Mouse (Mus musculus) hindbrain, embryonic 10.5 days (tissue): ENCODE measurements around the gene Elavl3. TPM values are rescaled to one million over a fixed set of nuclear protein-coding genes. Genes with fewer than 3 reads are reported as not detected.
A peak's percentile ranks its signal among the peaks of the same experiment; 100 is the strongest.

ENCODE experiments used
- DNase-seq: peaks from one replicate; pipeline ENCODE4 v3.0.0-alpha.2; 2017; ENCODE audit warnings: low spot score
- H3K27ac ChIP-seq: fragments of 300-500 bp; sonication (generic); 2 replicates; pipeline ENCODE4 v1.5.1; 2016; ENCODE audit warnings: mild to moderate bottlenecking, moderate library complexity
- H3K27me3 ChIP-seq: fragments of 300-500 bp; sonication (generic); 2 replicates; pipeline ENCODE4 v1.6.1; 2016; ENCODE audit warnings: mild to moderate bottlenecking; ENCODE audit not compliant: poor library complexity, insufficient read depth, severe bottlenecking
- H3K36me3 ChIP-seq: fragments of 300-500 bp; sonication (generic); 2 replicates; pipeline ENCODE4 v1.6.1; 2016; ENCODE audit warnings: mild to moderate bottlenecking, moderate library complexity
- H3K4me1 ChIP-seq: fragments of 300-500 bp; sonication (generic); replicated peaks from 2 replicates; pipeline ENCODE4 v1.6.1; 2016; ENCODE audit warnings: mild to moderate bottlenecking
- H3K4me3 ChIP-seq: fragments of 300-500 bp; sonication (generic); 2 replicates; pipeline ENCODE4 v1.5.1; 2016; ENCODE audit warnings: mild to moderate bottlenecking, moderate library complexity
- H3K9me3 ChIP-seq: fragments of 300-500 bp; sonication (generic); 2 replicates; pipeline ENCODE4 v1.6.1; 2016; ENCODE audit warnings: mild to moderate bottlenecking, moderate library complexity
- WGBS: fragments of 180-500 bp; shearing (Covaris S2); methylation state at CpG from one replicate; pipeline ENCODE4 v1.1.7; 2016; 5-methylcytosine and 5-hydroxymethylcytosine counted together
- polyA plus RNA-seq: library from polyadenylated mRNA; unstranded; fragments of >200 nt; fragmentation: Nextera tagmentation; extraction: Ambion mirVana; gene quantifications from 2 replicates; pipeline ENCODE4 v1.2.1, GENCODE M21; 2016

Elavl3 gene
- polyA plus RNA-seq, 1 experiment from 2014 or later = 57.1 TPM

- WGBS = 37% methylated on average over 29 of the region's 29 CpGs
- no peak overlapping the region for H3K4me3 ChIP-seq
- H3K27ac ChIP-seq = no peak overlapping the region
- H3K9me3 ChIP-seq = no peaks in the 10 kb centered on the region
- peaks cover 50% of the 10 kb centered on the region for H3K27me3 ChIP-seq
- DNase-seq = no peak
- H3K4me1 ChIP-seq = peaks cover 32% of the 10 kb centered on the region
- H3K36me3 ChIP-seq = peaks cover 38% of the 10 kb centered on the region
These were observed 3.9 kb upstream of the Elavl3 start for GRCm38 (mm10) chr9:22055713-22056112.

GRCm38 (mm10) chr9:22054411-22055076, 2.7 kb upstream of the Elavl3 start:
- peaks cover 28% of the 10 kb centered on the region for H3K36me3 ChIP-seq
- peaks cover 61% of the 10 kb centered on the region for H3K27me3 ChIP-seq
- no peaks in the 10 kb centered on the region for H3K9me3 ChIP-seq
- H3K4me3 ChIP-seq = peak overlapping the region; percentile 39
- H3K27ac ChIP-seq = peak overlapping the region; percentile 20; the same call in 1 of the 2 replicates
- 2% methylated on average over 32 of the region's 32 CpGs for WGBS
- H3K4me1 ChIP-seq = peaks cover 44% of the 10 kb centered on the region
- peak; percentile 83 for DNase-seq

- WGBS = 35% methylated on average over 7 of the region's 7 CpGs
- Histone ChIP-seq H3K27me3 (peaks cover 68% of the 10 kb centered on the region), H3K4me3 (no peak overlapping the region), H3K4me1 (peaks cover 53% of the 10 kb centered on the region), H3K36me3 (peaks cover 20% of the 10 kb centered on the region), H3K27ac (no peak overlapping the region), H3K9me3 (no peaks in the 10 kb centered on the region)
- DNase-seq = peak; percentile 39
These were observed 1.8 kb upstream of the Elavl3 start for GRCm38 (mm10) chr9:22053657-22054056.

GRCm38 (mm10) chr9:22051161-22051957, 464 bp downstream of the Elavl3 start:
- Histone ChIP-seq H3K4me1 (peaks cover 71% of the 10 kb centered on the region), H3K36me3 (no peaks in the 10 kb centered on the region; the same call in 1 of the 2 replicates), H3K9me3 (no peaks in the 10 kb centered on the region), H3K27me3 (peaks cover 68% of the 10 kb centered on the region), H3K27ac (peak overlapping the region; percentile 94), H3K4me3 (peak overlapping the region; percentile 84)
- WGBS = 1% methylated on average over 66 of the region's 67 CpGs
- no peak for DNase-seq

GRCm38 (mm10) chr9:22050351-22050889, 1.4 kb downstream of the Elavl3 start:
- Histone ChIP-seq H3K4me1 (peaks cover 66% of the 10 kb centered on the region), H3K27me3 (peaks cover 58% of the 10 kb centered on the region)
- under 1% methylated on average over 43 of the region's 43 CpGs for WGBS

GRCm38 (mm10) chr9:22049721-22050270, 2.0 kb downstream of the Elavl3 start:
- Histone ChIP-seq H3K9me3 (no peaks in the 10 kb centered on the region), H3K4me3 (peak overlapping the region; percentile 84), H3K27me3 (peaks cover 55% of the 10 kb centered on the region), H3K27ac (peak overlapping the region; percentile 94), H3K36me3 (no peaks in the 10 kb centered on the region), H3K4me1 (peaks cover 65% of the 10 kb centered on the region)
- WGBS = 42% methylated on average over 4 of the region's 4 CpGs
- peak; percentile 57 for DNase-seq

More at GRCm38 (mm10) chr9:22050351-22050889, 1.4 kb downstream of the Elavl3 start:
- peak; percentile 87 for DNase-seq
- Histone ChIP-seq H3K27ac (peak overlapping the region; percentile 94), H3K36me3 (no peaks in the 10 kb centered on the region), H3K4me3 (peak overlapping the region; percentile 84), H3K9me3 (no peaks in the 10 kb centered on the region)

- DNase-seq = no peak
- H3K27ac ChIP-seq = peak overlapping the region; percentile 94
- H3K4me3 ChIP-seq = peak overlapping the region; percentile 84
- peaks cover 63% of the 10 kb centered on the region for H3K4me1 ChIP-seq
- H3K9me3 ChIP-seq = no peaks in the 10 kb centered on the region
- 0 out of 2 replicates have a peak, but pooled peaks cover 2% of the 10 kb centered on the region for H3K36me3 ChIP-seq
- WGBS = 72% methylated on average over 11 of the region's 11 CpGs
- peaks cover 51% of the 10 kb centered on the region for H3K27me3 ChIP-seq
These were observed 2.5 kb downstream of the Elavl3 start for GRCm38 (mm10) chr9:22049315-22049714.

- WGBS = 61% methylated on average over 9 of the region's 9 CpGs
- peaks cover 62% of the 10 kb centered on the region for H3K4me1 ChIP-seq
These were observed 4.5 kb downstream of the Elavl3 start for GRCm38 (mm10) chr9:22047329-22047728.

GRCm38 (mm10) chr9:22041832-22042231, 10.0 kb downstream of the Elavl3 start:
- Histone ChIP-seq H3K27me3 (no peaks in the 10 kb centered on the region), H3K9me3 (0 out of 2 replicates have a peak, but pooled peaks cover 3% of the 10 kb centered on the region), H3K36me3 (peaks cover 20% of the 10 kb centered on the region), H3K4me3 (no peak overlapping the region), H3K4me1 (peaks cover 11% of the 10 kb centered on the region; the same call in 1 of the 2 replicates), H3K27ac (no peak overlapping the region)
- WGBS = 76% methylated on average over 2 of the region's 2 CpGs
- DNase-seq = no peak

More at GRCm38 (mm10) chr9:22047329-22047728, 4.5 kb downstream of the Elavl3 start:
- Histone ChIP-seq H3K4me3 (no peak overlapping the region), H3K27me3 (peaks cover 34% of the 10 kb centered on the region), H3K36me3 (0 out of 2 replicates have a peak, but pooled peaks cover 7% of the 10 kb centered on the region), H3K9me3 (no peaks in the 10 kb centered on the region), H3K27ac (peak overlapping the region; percentile 67; the same call in 1 of the 2 replicates)
- no peak for DNase-seq

- Histone ChIP-seq H3K27me3 (no peaks in the 10 kb centered on the region), H3K9me3 (0 out of 2 replicates have a peak, but pooled peaks cover 3% of the 10 kb centered on the region), H3K4me3 (no peak overlapping the region), H3K27ac (no peak overlapping the region), H3K36me3 (peaks cover 50% of the 10 kb centered on the region), H3K4me1 (peaks cover 35% of the 10 kb centered on the region)
- 86% methylated on average over 10 of the region's 10 CpGs for WGBS
- no peak for DNase-seq
These were observed 14.0 kb downstream of the Elavl3 start for GRCm38 (mm10) chr9:22037826-22038225.

- Histone ChIP-seq H3K4me1 (peaks cover 37% of the 10 kb centered on the region), H3K27me3 (no peaks in the 10 kb centered on the region), H3K4me3 (no peak overlapping the region), H3K27ac (peak overlapping the region; percentile 85), H3K9me3 (0 out of 2 replicates have a peak, but pooled peaks cover 2% of the 10 kb centered on the region), H3K36me3 (peaks cover 71% of the 10 kb centered on the region)
- WGBS = 40% methylated on average over 6 of the region's 6 CpGs
- DNase-seq = peak; percentile 66
These were observed 16.4 kb downstream of the Elavl3 start for GRCm38 (mm10) chr9:22035300-22036044.

GRCm38 (mm10) chr9:22030386-22030785, 21.4 kb downstream of the Elavl3 start:
- H3K27ac ChIP-seq = no peak overlapping the region; the same call in 1 of the 2 replicates
- no peaks in the 10 kb centered on the region for H3K9me3 ChIP-seq
- WGBS = 92% methylated on average over 9 of the region's 9 CpGs
- no peak for DNase-seq
- H3K4me1 ChIP-seq = peaks cover 67% of the 10 kb centered on the region
- H3K27me3 ChIP-seq = peaks cover 6% of the 10 kb centered on the region; the same call in 1 of the 2 replicates
- H3K36me3 ChIP-seq = peaks cover 85% of the 10 kb centered on the region
- no peak overlapping the region for H3K4me3 ChIP-seq
